Mouse (Mus musculus) CH12.LX (cell line): ENCODE results near the gene Pik3r2. TPM values are rescaled to one million over a fixed set of nuclear protein-coding genes. Genes with fewer than 3 reads are reported as not detected.

Experiments used
- DNase-seq: peaks from one replicate; pipeline ENCODE4 v3.0.0-alpha.2; 2013; ENCODE audit errors: extremely low read depth
- H3K27ac ChIP-seq: 2 replicates; pipeline ENCODE4 v1.5.1; 2012; ENCODE audit warnings: low read depth, mild to moderate bottlenecking, control low read depth, moderate library complexity; ENCODE audit not compliant: insufficient read depth
- H3K27me3 ChIP-seq: replicated peaks from 2 replicates; pipeline ENCODE3; 2012; ENCODE audit warnings: inconsistent platforms
- H3K36me3 ChIP-seq, 2 experiments: replicated peaks in 1 of 2; 2 replicates each; pipeline versions ENCODE3 to v1.6.1; 2012; ENCODE audit warnings: inconsistent platforms in 1 of 2, low read length in 1 of 2, mild to moderate bottlenecking in 1 of 2, mixed read lengths in 1 of 2, moderate library complexity in 1 of 2; ENCODE audit not compliant: control insufficient read depth in 1 of 2, insufficient read depth in 1 of 2
- H3K4me1 ChIP-seq, 2 experiments: 2 replicates each; pipeline ENCODE4 v1.6.1; 2012; ENCODE audit warnings: inconsistent platforms in 1 of 2, moderate library complexity in 1 of 2; ENCODE audit not compliant: insufficient read depth in 2 of 2, control insufficient read depth in 1 of 2
- H3K4me2 ChIP-seq: 2 replicates; pipeline ENCODE4 v1.6.1; 2012; ENCODE audit warnings: low read depth, mild to moderate bottlenecking, control low read depth; ENCODE audit not compliant: poor library complexity, insufficient read depth, severe bottlenecking
- H3K4me3 ChIP-seq, 3 experiments: fragments of 150-350 bp in 1 of 3; sonication (generic) in 1 of 3; replicated peaks in 1 of 3; 2 replicates each; pipeline versions ENCODE3 to v1.5.1; 2011 to 2012; ENCODE audit warnings: low read depth in 2 of 3, low read length in 2 of 3, mild to moderate bottlenecking in 2 of 3, moderate library complexity in 2 of 3, control low read depth in 1 of 3, improper control_type of control experiment in 1 of 3, inconsistent platforms in 1 of 3, mixed read lengths in 1 of 3; ENCODE audit not compliant: poor library complexity in 1 of 3
- H3K79me2 ChIP-seq: replicated peaks from 2 replicates; pipeline ENCODE4 v1.6.1; 2012; ENCODE audit warnings: mild to moderate bottlenecking, moderate library complexity; ENCODE audit not compliant: control insufficient read depth, poor library complexity, insufficient read depth, severe bottlenecking; ENCODE audit errors: extremely low read depth
- H3K9ac ChIP-seq: 2 replicates; pipeline ENCODE4 v1.6.1; 2012; ENCODE audit warnings: low read depth, mild to moderate bottlenecking, control low read depth, moderate library complexity; ENCODE audit not compliant: insufficient read depth
- H3K9me3 ChIP-seq: replicated peaks from 2 replicates; pipeline ENCODE3; 2012; ENCODE audit warnings: low read length, inconsistent platforms, mixed read lengths
- BHLHE40 ChIP-seq: IDR thresholded peaks from 2 replicates; pipeline ENCODE4 v1.6.1; 2011; ENCODE audit warnings: mild to moderate bottlenecking, low read depth, low read length, improper control_type of control experiment
- CTCF ChIP-seq, 2 experiments: IDR thresholded peaks in 1 of 2; conservative IDR thresholded peaks in 1 of 2; 2 replicates each; pipeline ENCODE4 v1.5.1; 2011 to 2012; ENCODE audit warnings: low read depth in 2 of 2, low read length in 2 of 2, improper control_type of control experiment in 1 of 2, inconsistent platforms in 1 of 2, mild to moderate bottlenecking in 1 of 2, moderate library complexity in 1 of 2
- ELF1 ChIP-seq: IDR thresholded peaks from 2 replicates; pipeline ENCODE4 v1.6.1; 2014; ENCODE audit warnings: low read depth, mild to moderate bottlenecking, inconsistent platforms, low read length, improper control_type of control experiment
- EP300 ChIP-seq: IDR thresholded peaks from 2 replicates; pipeline ENCODE4 v1.6.1; 2011; ENCODE audit warnings: low read length, improper control_type of control experiment
- ETS1 ChIP-seq: conservative IDR thresholded peaks from 2 replicates; pipeline ENCODE4 v1.6.1; 2012; ENCODE audit warnings: low read depth, mild to moderate bottlenecking, inconsistent platforms, low read length, improper control_type of control experiment, moderate library complexity
- GABPA ChIP-seq: IDR thresholded peaks from 2 replicates; pipeline ENCODE4 v1.6.1; 2012; ENCODE audit warnings: low read depth, low read length, improper control_type of control experiment, inconsistent platforms; ENCODE audit not compliant: insufficient replicate concordance
- HCFC1 ChIP-seq: IDR thresholded peaks from 2 replicates; pipeline ENCODE4 v1.6.1; 2012; ENCODE audit warnings: low read depth, mild to moderate bottlenecking, inconsistent platforms, low read length, improper control_type of control experiment
- IRF4 ChIP-seq: IDR thresholded peaks from 2 replicates; pipeline ENCODE4 v1.6.1; 2014; ENCODE audit warnings: low read depth, mild to moderate bottlenecking, inconsistent platforms, low read length, improper control_type of control experiment
- JUN ChIP-seq: IDR thresholded peaks from 2 replicates; pipeline ENCODE4 v1.6.1; 2011; ENCODE audit warnings: low read depth, mild to moderate bottlenecking, low read length, improper control_type of control experiment, moderate library complexity; ENCODE audit not compliant: insufficient read depth
- JUND ChIP-seq: conservative IDR thresholded peaks from 2 replicates; pipeline ENCODE4 v1.6.1; 2011; ENCODE audit warnings: low read depth, low read length, improper control_type of control experiment
- KAT2A ChIP-seq: IDR thresholded peaks from 2 replicates; pipeline ENCODE4 v1.6.1; 2012; ENCODE audit warnings: low read length, improper control_type of control experiment, inconsistent platforms; ENCODE audit not compliant: insufficient replicate concordance
- MAFK ChIP-seq: IDR thresholded peaks from 2 replicates; pipeline ENCODE4 v1.6.1; 2011; ENCODE audit warnings: low read length, improper control_type of control experiment; ENCODE audit not compliant: insufficient replicate concordance
- MAX ChIP-seq: IDR thresholded peaks from 2 replicates; pipeline ENCODE4 v1.6.1; 2011; ENCODE audit warnings: low read length, improper control_type of control experiment
- MXI1 ChIP-seq: IDR thresholded peaks from 2 replicates; pipeline ENCODE4 v1.6.1; 2011; ENCODE audit warnings: mild to moderate bottlenecking, low read depth, low read length, improper control_type of control experiment
- MYC ChIP-seq: IDR thresholded peaks from 2 replicates; pipeline ENCODE4 v1.6.1; 2011; ENCODE audit warnings: low read depth, mild to moderate bottlenecking, improper control_type of control experiment, low read length
- NELFE ChIP-seq: IDR thresholded peaks from 2 replicates; pipeline ENCODE4 v1.6.1; 2011; ENCODE audit warnings: low read depth, low read length, improper control_type of control experiment
- NRF1 ChIP-seq: IDR thresholded peaks from 2 replicates; pipeline ENCODE4 v1.6.1; 2014; ENCODE audit warnings: low read depth, mild to moderate bottlenecking, inconsistent platforms, low read length, improper control_type of control experiment, moderate library complexity
- POLR2AphosphoS2 ChIP-seq: IDR thresholded peaks from 2 replicates; pipeline ENCODE4 v1.6.1; 2011; ENCODE audit warnings: low read depth, low read length, improper control_type of control experiment
- RAD21 ChIP-seq: IDR thresholded peaks from 2 replicates; pipeline ENCODE4 v1.6.1; 2011; ENCODE audit warnings: low read depth, mild to moderate bottlenecking, low read length, improper control_type of control experiment, moderate library complexity
- RCOR1 ChIP-seq: conservative IDR thresholded peaks from 2 replicates; pipeline ENCODE4 v1.6.1; 2012; ENCODE audit warnings: low read depth, mild to moderate bottlenecking, inconsistent platforms, low read length, improper control_type of control experiment
- SMC3 ChIP-seq: IDR thresholded peaks from 2 replicates; pipeline ENCODE4 v1.6.1; 2011; ENCODE audit warnings: low read depth, low read length, improper control_type of control experiment
- TCF12 ChIP-seq: IDR thresholded peaks from 2 replicates; pipeline ENCODE4 v1.6.1; 2014; ENCODE audit warnings: low read depth, mild to moderate bottlenecking, inconsistent platforms, low read length, improper control_type of control experiment
- USF1 ChIP-seq: IDR thresholded peaks from 2 replicates; pipeline ENCODE4 v1.6.1; 2014; ENCODE audit warnings: low read depth, mild to moderate bottlenecking, inconsistent platforms, low read length, improper control_type of control experiment
- USF2 ChIP-seq: conservative IDR thresholded peaks from 2 replicates; pipeline ENCODE4 v1.6.1; 2011; ENCODE audit warnings: low read depth, low read length, improper control_type of control experiment
- ZC3H11A ChIP-seq: IDR thresholded peaks from 2 replicates; pipeline ENCODE4 v1.6.1; 2012; ENCODE audit warnings: low read depth, mild to moderate bottlenecking, inconsistent platforms, low read length, improper control_type of control experiment
- ZMIZ1 ChIP-seq: IDR thresholded peaks from 2 replicates; pipeline ENCODE4 v1.6.1; 2012; ENCODE audit warnings: low read depth, mild to moderate bottlenecking, inconsistent platforms, low read length, improper control_type of control experiment
- ZNF384 ChIP-seq: IDR thresholded peaks from 2 replicates; pipeline ENCODE4 v1.6.1; 2012; ENCODE audit warnings: low read depth, low read length, improper control_type of control experiment, inconsistent platforms
- dilution Hi-C: fragments of 300-500 bp; cut with MboI; formaldehyde crosslinking; loops from 2 replicates; pipeline ENCODE4 v1.14.3; 2020; ENCODE audit warnings: low sequenced_read_pairs; ENCODE audit not compliant: extremely low pct_unique_long_range_greater_than_20kb, extremely low pct_ligation_motif_present
- in situ Hi-C: fragments of 300-500 bp; cut with MboI; formaldehyde crosslinking; loops from 3 replicates; pipeline ENCODE4 v1.14.3; 2019; ENCODE audit warnings: low sequenced_read_pairs, low pct_ligation_motif_present, low pct_unique_long_range_greater_than_20kb, mixed read lengths
- polyA plus RNA-seq: library from polyadenylated mRNA; unstranded; fragments of >175 nt; gene quantifications from 2 replicates; pipeline ENCODE4 v1.2.1, GENCODE M21; 2012; ENCODE audit warnings: low read depth; ENCODE audit not compliant: insufficient read length
- total RNA-seq, 2 experiments: library from RNA; depleted of rRNA; stranded (reverse); fragments of 300-350 nt in 1 of 2; fragments of >200 nt in 1 of 2; gene quantifications; 2 replicates each; pipeline ENCODE4 v1.2.3; 2012 to 2014

The Pik3r2 gene
- total and polyA plus RNA-seq, 3 experiments, result 13.8 to 45.9 (median 25.8) TPM

- Histone ChIP-seq H3K4me3 (no peak overlapping the region), H3K9ac (no peak overlapping the region), H3K79me2 (peaks cover 4% of the 10 kb centered on the region; the same call in 1 of the 2 replicates), H3K9me3 (no peaks in the 10 kb centered on the region), H3K36me3 (peaks cover 77 to 88% of the 10 kb centered on the region in 2 experiments), H3K27me3 (no peaks in the 10 kb centered on the region), H3K4me1 (peaks cover 9 to 12% of the 10 kb centered on the region in 2 experiments), H3K4me2 (no peak overlapping the region), H3K27ac (no peak overlapping the region)
- in situ Hi-C loops (no loop called here), dilution Hi-C loops (no loop called here)
- no peak for DNase-seq
- no peak for TF ChIP-seq USF1
- no peak for TF ChIP-seq JUND
- no peak for TF ChIP-seq JUN
- no peak for TF ChIP-seq ZC3H11A
- no peak for TF ChIP-seq KAT2A
- no peak for TF ChIP-seq CTCF (conservative IDR thresholded peaks at IDR 0.05 in 1 of 2, IDR thresholded peaks at IDR 0.05 in 1 of 2; ENCODE audit: low read depth in 2 of 2, low read length in 2 of 2)
- no peak for TF ChIP-seq USF2
- TF ChIP-seq SMC3, result no peak
- no peak for TF ChIP-seq RAD21
- no peak for TF ChIP-seq GABPA
- TF ChIP-seq EP300, result no peak
- TF ChIP-seq RCOR1, result no peak
- no peak for TF ChIP-seq ZMIZ1
- TF ChIP-seq ETS1, result no peak
- no peak for TF ChIP-seq HCFC1
- TF ChIP-seq BHLHE40, result no peak
- no peak for TF ChIP-seq MXI1
Observed at GRCm38 (mm10) chr8:70786291-70787050, 10.0 kb upstream of the Pik3r2 start.

GRCm38 (mm10) chr8:70780093-70780492, 3.6 kb upstream of the Pik3r2 start:
- H3K4me3 ChIP-seq, result no peak overlapping the region
- dilution Hi-C loops, result no loop called here
- H3K4me1 ChIP-seq, result peaks cover 17 to 22% of the 10 kb centered on the region in 2 experiments
- H3K79me2 ChIP-seq, result peaks cover 7% of the 10 kb centered on the region; the same call in 1 of the 2 replicates
- H3K36me3 ChIP-seq, result peaks cover 62 to 71% of the 10 kb centered on the region in 2 experiments
- no peaks in the 10 kb centered on the region for H3K27me3 ChIP-seq
- no peak overlapping the region for H3K4me2 ChIP-seq
- H3K9me3 ChIP-seq, result no peaks in the 10 kb centered on the region
- H3K27ac ChIP-seq, result no peak overlapping the region
- no peak overlapping the region for H3K9ac ChIP-seq
- in situ Hi-C loops, result no loop called here
- DNase-seq, result no peak
- no peak for TF ChIP-seq USF1
- TF ChIP-seq RCOR1, result no peak
- TF ChIP-seq NRF1, result no peak
- TF ChIP-seq MAFK, result no peak
- no peak for TF ChIP-seq MAX
- no peak for TF ChIP-seq ELF1
- TF ChIP-seq SMC3, result no peak
- TF ChIP-seq NELFE, result no peak
- no peak for TF ChIP-seq JUND
- no peak for TF ChIP-seq ZNF384
- no peak for TF ChIP-seq HCFC1
- no peak for TF ChIP-seq USF2
- TF ChIP-seq IRF4, result no peak
- TF ChIP-seq MYC, result no peak
- TF ChIP-seq EP300, result no peak
- no peak for TF ChIP-seq ETS1
- TF ChIP-seq KAT2A, result no peak
- TF ChIP-seq POLR2AphosphoS2, result no peak
- no peak for TF ChIP-seq GABPA
- TF ChIP-seq TCF12, result no peak
- TF ChIP-seq, all 38 proteins: peak for 0
